Comparison of ENCODE assay signal across 28 mouse cellular contexts in genomic region chr15:93144899-93145298, GRCm38 (mm10).
"Had no signal": no experiment of that assay in that cellular context is flagged by ENCODE, and none has a peak within 500 bp of the region (broad histone marks: within the 10 kb centered on the region; RNA-seq: fewer than 3 reads in every experiment).

No protein-coding gene starts in this region.

- H3K36me3 ChIP-seq: embryonic facial prominence, embryonic 10.5 days; embryonic facial prominence, embryonic 12.5 days; embryonic facial prominence, embryonic 13.5 days; embryonic facial prominence, embryonic 15.5 days; forebrain, embryonic 12.5 days; forebrain, embryonic 15.5 days had no signal

- H3K9ac ChIP-seq: embryonic facial prominence, embryonic 12.5 days; embryonic facial prominence, embryonic 13.5 days; embryonic facial prominence, embryonic 15.5 days; forebrain, embryonic 12.5 days; forebrain, embryonic 13.5 days; forebrain, embryonic 15.5 days; forebrain, postnatal 0 days had no signal

- H3K4me1 ChIP-seq: embryonic facial prominence, embryonic 10.5 days; embryonic facial prominence, embryonic 12.5 days; embryonic facial prominence, embryonic 13.5 days; embryonic facial prominence, embryonic 15.5 days; forebrain, embryonic 12.5 days; forebrain, embryonic 15.5 days had no signal

- ATAC-seq: forebrain, embryonic 13.5 days; forebrain, embryonic 14.5 days; forebrain, embryonic 15.5 days; forebrain, embryonic 16.5 days; forebrain, postnatal 0 days had no signal

- H3K27ac ChIP-seq: embryonic facial prominence, embryonic 10.5 days; embryonic facial prominence, embryonic 12.5 days; embryonic facial prominence, embryonic 13.5 days; embryonic facial prominence, embryonic 15.5 days; forebrain, embryonic 12.5 days; forebrain, embryonic 13.5 days; forebrain, embryonic 15.5 days; gastrocnemius, adult 2 months; heart, adult 2 months had no signal

- H3K4me2 ChIP-seq: embryonic facial prominence, embryonic 12.5 days; embryonic facial prominence, embryonic 13.5 days; embryonic facial prominence, embryonic 15.5 days; forebrain, embryonic 12.5 days; forebrain, embryonic 13.5 days; forebrain, embryonic 15.5 days had no signal

- H3K9me3 ChIP-seq: embryonic facial prominence, embryonic 10.5 days; embryonic facial prominence, embryonic 12.5 days; embryonic facial prominence, embryonic 13.5 days; embryonic facial prominence, embryonic 15.5 days; forebrain, embryonic 12.5 days; forebrain, embryonic 13.5 days; forebrain, embryonic 15.5 days had no signal

- H3K27me3 ChIP-seq: embryonic facial prominence, embryonic 12.5 days; embryonic facial prominence, embryonic 13.5 days; embryonic facial prominence, embryonic 15.5 days; forebrain, embryonic 12.5 days; forebrain, embryonic 13.5 days; forebrain, embryonic 15.5 days had no signal

- H3K4me3 ChIP-seq: embryonic facial prominence, embryonic 10.5 days; embryonic facial prominence, embryonic 12.5 days; embryonic facial prominence, embryonic 13.5 days; embryonic facial prominence, embryonic 15.5 days; erythroblast, embryonic 14.5 days; forebrain, embryonic 12.5 days; forebrain, embryonic 13.5 days; forebrain, embryonic 15.5 days; gastrocnemius, adult 2 months; heart, adult 2 months had no signal

- DNase-seq: cerebellum, adult 2 months; cerebellum, adult 8-10 months; cerebellum, adult 9-10 months; cerebellum, adult 9-11 months; cerebellum, postnatal 10 days; cerebellum, postnatal 14 days; cerebellum, postnatal 25 days; cerebellum, postnatal 36 days; embryo, embryonic 11 days; forebrain, postnatal 0 days; gastrocnemius, adult 2 months; gastrocnemius, postnatal 10 days; gastrocnemius, postnatal 14 days; gastrocnemius, postnatal 25 days; gastrocnemius, postnatal 36 days; heart, adult 11 months; heart, adult 18-20 months; heart, adult 2 months had no signal
